Mouse (Mus musculus) left cerebral cortex, adult 2 months (tissue): ENCODE data around the gene Snai1. TPM values are rescaled to one million over a fixed set of nuclear protein-coding genes. Genes with fewer than 3 reads are reported as not detected.
A peak's percentile ranks its signal among the peaks of the same experiment; 100 is the strongest.

ENCODE experiments used
- DNase-seq, 2 experiments: peaks; one replicate each; pipeline ENCODE4 v3.0.0; 2021 to 2022; ENCODE audit warnings: low spot score in 2 of 2, mixed read lengths in 1 of 2; ENCODE audit errors: extremely low spot score in 1 of 2
- H3K27ac ChIP-seq: fragments of 200-600 bp; 2 replicates; pipeline ENCODE4 v1.8.1; 2022
- H3K4me3 ChIP-seq: fragments of 200-600 bp; 2 replicates; pipeline ENCODE4 v1.8.1; 2022
- CTCF ChIP-seq: fragments of 200-600 bp; IDR thresholded peaks from 2 replicates; pipeline ENCODE4 v1.8.1; 2022; ENCODE audit warnings: antibody characterized with exemption, mild to moderate bottlenecking, moderate library complexity
- intact Hi-C: fragments of 180-260 bp; cut with DNase I; formaldehyde crosslinking; loops from one replicate; pipeline ENCODE4 v1.15.1; 2025
- total RNA-seq, 2 experiments: library from RNA; stranded (reverse); gene quantifications; 2 replicates each; pipeline ENCODE4 v1.2.3; 2021

The Snai1 gene
- total RNA-seq, 2 experiments from 2014 or later = 0.56 to 0.70 TPM

DNA sequence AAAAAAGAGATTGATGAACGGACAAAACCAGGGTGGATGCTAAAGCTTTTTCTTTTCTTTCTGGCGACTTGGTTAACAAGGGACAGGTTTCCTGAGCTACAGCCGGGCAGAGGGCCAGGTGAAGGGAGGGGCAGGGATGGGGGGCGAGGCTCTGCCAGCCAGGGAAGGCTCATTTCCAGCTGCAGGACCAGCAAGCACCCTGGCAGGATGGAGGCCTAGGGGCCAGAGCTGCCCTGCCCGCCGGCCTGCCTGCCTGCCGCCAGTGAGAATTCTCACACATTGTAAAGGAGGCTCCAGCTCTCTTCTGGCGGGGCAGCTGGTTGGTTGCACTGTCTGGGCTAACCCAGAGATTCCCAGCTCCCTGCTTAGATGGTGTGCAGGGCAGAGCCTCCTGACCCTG is 24.1 kb downstream of the Snai1 start:
- no peak overlapping the region for H3K4me3 ChIP-seq
- intact Hi-C loops = no loop called here
- no peak for TF ChIP-seq CTCF
- H3K27ac ChIP-seq = no peak overlapping the region
- DNase-seq = no peak

DNA sequence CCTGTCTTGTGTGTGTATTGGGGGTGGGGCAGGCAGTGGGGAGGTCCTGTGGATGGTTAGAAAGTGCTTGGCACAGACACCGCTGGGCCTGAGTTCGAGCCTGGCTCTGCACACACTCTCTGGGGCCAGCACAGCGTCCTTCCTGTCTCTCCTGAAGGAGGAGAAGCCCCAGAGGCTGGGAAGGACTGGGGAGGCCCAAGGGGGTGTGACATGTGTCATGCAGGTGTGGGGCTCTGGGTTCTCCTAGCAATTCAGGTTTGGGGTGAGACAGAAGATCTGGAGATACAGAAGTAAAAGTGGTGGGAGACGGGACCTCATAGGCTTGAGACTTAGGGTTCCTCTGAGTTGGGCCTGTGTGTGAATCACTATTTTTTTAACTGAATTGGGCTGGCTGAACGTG is 25.0 kb downstream of the Snai1 start:
- Histone ChIP-seq H3K4me3 (no peak overlapping the region), H3K27ac (no peak overlapping the region)
- intact Hi-C loops = no loop called here
- no peak for DNase-seq
- TF ChIP-seq CTCF = no peak

DNA sequence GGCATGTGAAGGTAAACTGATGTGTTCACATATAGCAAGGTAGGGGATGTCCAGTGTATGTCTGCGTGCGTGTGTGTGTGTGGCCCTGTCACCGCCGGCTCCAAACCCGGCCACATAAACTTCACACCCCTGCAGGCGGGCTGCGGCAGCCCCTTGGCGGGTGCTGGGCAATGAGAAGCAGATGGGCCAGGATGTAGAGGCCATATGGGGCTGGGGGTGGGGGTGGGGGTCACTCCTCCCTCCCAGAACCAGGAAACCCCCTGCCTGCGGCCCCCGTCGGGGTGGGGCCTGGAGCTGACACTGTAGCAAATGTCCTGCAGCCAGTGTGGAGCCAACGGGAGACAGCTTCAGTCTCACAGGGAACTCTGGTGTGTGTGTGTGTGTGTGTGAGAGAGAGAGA is 25.7 kb downstream of the Snai1 start:
- H3K4me3 ChIP-seq = no peak overlapping the region
- no peak for DNase-seq
- no peak overlapping the region for H3K27ac ChIP-seq
- intact Hi-C loops = no loop called here
- TF ChIP-seq CTCF = no peak

DNA sequence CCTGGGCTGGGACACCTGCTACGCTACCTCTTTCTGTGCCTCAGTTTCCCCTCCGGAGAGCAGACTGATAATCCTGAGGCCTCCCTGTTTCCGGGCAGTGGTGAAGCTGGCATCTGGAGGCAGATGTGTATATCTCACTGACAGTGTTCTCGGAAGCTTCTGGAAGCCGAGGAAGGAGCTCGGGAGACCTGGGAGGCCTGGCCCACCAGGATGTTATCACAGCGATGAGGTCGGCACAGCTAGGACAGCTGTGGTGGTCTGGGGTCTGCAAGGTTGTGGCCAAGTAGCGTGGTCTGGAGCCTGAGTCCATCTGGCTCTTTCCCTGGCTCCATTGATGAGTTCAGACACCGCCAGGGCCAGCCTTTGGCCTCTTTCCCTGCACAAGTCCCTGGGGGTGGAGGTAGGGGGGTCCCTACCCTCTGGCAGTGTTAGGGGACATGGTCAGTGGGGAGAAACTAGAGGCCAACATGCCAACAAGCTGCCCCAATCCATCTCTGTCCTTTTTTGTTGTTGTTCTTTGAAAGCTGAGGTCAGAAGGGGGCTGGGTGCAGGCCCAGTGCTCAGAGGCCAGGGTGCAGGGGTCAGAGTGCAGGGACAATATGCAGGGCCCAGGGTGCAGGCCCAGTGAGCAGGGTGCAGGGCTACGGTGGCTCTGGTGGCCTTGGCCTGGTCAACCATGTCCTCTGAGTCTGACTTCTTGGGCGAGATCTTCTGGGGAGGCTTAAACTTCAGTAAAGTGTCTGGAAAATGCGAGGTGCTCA is 26.7 kb downstream of the Snai1 start:
- no peak for DNase-seq
- Histone ChIP-seq H3K27ac (no peak overlapping the region), H3K4me3 (no peak overlapping the region)
- no peak for TF ChIP-seq CTCF
- intact Hi-C loops = no loop called here

DNA sequence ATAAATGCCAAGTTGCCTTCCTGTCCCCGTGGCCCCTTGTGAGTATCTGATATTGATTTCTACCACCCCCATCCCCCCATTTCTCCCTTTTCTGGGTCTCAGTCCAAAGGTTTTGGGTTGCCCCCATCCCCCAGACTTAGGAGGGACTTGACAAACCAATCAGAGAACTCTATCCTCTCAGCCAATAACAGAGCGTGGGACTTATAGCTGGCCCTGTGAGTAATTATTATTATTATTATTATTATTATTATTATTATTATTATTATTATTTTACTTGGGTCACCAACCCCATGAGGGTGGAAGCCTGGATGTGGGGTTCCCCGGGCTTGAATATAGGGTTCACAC is 27.3 kb downstream of the Snai1 start:
- intact Hi-C loops = no loop called here
- no peak for DNase-seq
- H3K27ac ChIP-seq = no peak overlapping the region
- no peak for TF ChIP-seq CTCF
- H3K4me3 ChIP-seq = no peak overlapping the region

DNA sequence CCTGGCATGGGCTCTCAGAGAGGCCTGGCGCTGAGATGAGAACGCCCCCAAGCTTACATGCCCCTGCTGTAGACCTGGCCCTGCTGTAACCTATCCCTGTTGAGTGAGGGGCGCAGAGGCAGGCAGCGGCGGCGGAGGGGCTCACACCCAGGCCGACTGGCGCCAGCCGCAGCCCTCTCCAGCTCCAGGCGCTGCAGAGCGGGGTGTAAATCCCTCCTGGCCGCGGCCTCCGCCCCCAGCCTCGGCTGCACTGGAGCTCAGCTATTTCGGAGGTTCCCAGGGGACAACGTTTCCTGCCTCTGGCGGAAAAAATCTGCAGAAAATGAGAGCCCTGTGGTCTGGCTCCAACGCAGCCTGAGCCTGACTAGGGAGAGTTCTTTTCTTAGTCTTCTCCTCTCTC is 27.7 kb downstream of the Snai1 start:
- H3K4me3 ChIP-seq = 0 out of 2 replicates have a peak overlapping the region, but pooled peaks have one; percentile 13
- H3K27ac ChIP-seq = no peak overlapping the region
- DNase-seq = no peak
- intact Hi-C loops = no loop called here
- TF ChIP-seq CTCF = no peak; the same call in 1 of the 2 replicates

DNA sequence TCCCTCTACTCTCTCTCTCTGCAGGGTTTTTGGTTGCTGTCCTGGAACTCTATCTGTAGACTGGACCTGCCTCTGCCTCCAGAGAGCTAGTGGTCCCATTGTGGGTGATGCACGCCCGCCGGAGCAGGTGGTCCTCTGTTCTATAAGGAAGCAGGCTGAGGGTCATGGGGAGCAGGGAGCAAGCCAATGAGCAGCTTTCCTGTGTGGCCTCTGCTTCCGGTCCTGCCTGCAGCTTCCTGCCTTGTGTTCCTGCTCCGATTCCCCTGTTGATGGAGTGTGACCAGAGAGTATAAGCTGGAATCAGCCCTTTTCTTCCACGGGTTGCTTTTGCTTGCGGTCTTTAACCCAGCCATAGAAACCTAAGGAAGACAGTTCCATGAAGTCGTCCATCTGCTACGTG is 30.1 kb downstream of the Snai1 start:
- intact Hi-C loops = no loop called here
- DNase-seq = no peak
- H3K4me3 ChIP-seq = no peak overlapping the region
- no peak overlapping the region for H3K27ac ChIP-seq
- no peak for TF ChIP-seq CTCF

DNA sequence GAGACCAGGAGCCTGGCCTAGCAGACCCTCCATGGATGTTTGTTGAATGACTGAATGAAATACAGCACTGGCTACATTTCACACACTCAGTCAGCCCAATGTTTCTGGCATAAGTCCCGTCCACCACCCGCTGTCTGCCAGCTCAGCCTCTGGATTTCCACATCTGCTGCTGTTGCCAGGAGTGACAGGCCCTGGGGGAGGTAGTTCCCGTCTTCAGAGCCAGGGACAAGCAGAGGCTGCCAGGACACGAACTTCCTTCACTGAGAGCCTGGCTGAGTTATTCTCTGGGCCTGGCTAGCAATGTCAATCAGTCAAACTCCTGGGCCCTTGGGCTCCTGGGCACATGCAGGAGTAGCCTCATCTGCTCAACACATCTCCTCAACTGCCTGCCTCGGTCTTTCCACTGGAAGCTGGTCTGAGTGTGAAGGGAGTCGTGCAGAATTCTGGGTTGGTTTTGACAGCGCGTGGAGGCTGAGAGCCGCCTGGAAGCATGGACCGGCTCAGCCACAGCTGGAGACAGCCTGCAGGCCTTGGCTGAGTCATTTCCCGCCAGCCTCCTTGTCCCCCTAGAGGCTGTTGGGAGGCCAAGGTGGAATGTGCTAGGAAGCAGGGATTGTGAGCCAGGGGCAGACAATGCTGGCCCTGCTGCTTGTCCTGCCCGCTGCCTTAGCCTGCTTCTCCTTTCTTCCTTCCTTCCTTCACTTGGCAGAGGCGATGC is 32.1 kb downstream of the Snai1 start:
- TF ChIP-seq CTCF = no peak
- intact Hi-C loops = no loop called here
- no peak overlapping the region for H3K27ac ChIP-seq

DNA sequence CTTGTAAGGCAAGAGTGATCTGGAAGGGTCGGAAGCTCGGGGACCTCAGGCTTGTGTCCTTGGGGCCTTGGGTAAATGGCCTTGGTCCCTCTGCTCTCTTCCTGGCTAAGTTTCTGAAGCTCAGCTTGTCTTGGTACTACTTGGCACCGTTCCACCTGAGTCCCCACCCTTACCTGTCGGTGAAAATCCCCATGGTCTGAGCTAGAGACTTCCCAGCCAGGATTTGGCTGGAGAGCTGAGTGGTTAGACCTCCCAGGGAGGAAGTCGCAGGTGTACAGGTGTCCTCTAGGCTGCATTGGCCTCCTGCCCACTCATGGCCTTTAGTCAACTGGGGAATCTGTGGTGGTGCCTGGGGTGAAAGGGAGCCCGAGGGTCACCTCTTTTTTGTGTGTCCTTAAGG is 32.8 kb downstream of the Snai1 start:
- no peak for DNase-seq
- Histone ChIP-seq H3K27ac (no peak overlapping the region), H3K4me3 (no peak overlapping the region)
- intact Hi-C loops = no loop called here
- no peak for TF ChIP-seq CTCF

More for the DNA sequence above, 32.1 kb downstream of the Snai1 start:
- no peak overlapping the region for H3K4me3 ChIP-seq
- DNase-seq = peak in 1 of 2 experiments; percentile 27

DNA sequence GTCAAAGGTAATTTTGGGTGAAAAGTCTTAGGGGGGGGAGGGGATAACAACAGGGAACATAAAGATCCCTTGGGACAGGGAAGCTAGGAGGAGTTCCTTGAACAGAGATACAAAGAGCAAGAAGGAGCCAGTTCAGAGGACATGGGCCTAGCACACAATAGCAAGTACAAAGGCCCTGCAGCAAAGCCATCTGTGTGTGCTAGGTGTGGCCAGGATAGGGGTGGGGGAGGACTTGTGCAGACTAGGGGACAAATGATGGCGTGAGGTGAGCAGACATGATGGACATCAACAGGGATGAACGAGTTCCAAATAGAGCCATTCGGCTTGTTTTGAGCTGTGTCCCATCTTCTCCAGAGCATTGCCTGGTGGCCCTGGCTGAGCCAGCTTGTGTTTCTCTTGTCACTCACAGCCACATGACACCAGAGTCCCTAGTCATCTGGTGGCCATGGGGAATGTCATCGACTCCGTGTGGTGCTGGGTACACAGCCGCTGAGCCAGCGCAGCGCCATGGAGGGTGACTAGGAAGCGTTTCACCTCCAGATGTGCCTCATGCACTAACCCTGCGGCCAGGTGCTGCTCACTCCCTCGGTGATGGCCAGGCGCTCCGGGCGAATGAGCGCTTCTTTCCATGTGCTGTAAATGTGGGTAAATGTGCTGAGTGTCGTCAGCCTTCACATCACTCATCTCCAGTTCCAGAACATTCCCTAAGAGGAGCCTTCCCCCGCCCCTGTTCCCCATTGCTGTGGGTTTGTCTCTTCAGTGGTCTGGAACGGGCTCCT is 33.6 kb downstream of the Snai1 start:
- Histone ChIP-seq H3K27ac (no peak overlapping the region), H3K4me3 (no peak overlapping the region)
- no peak for TF ChIP-seq CTCF
- no peak for DNase-seq
- intact Hi-C loops = no loop called here

DNA sequence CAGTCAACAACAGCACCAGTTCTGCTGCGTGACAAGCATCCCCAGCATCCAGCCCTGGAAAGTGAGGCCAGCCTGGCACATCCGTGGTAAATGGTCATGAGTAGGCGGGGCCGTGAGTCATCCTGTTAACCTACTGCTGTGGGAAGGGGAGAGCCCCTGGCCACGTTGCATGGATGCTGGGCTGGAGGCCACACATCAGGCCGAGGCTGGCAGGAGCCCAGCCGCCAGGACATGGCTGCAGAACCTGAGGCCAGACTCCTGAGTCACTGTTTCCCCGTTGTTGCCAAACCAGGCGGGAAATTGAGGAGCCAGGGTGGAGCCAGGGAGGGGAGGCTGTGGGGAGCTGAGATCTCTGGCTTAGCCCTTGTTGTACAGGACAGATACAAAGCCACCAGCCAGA is 36.8 kb downstream of the Snai1 start:
- Histone ChIP-seq H3K27ac (no peak overlapping the region), H3K4me3 (no peak overlapping the region)
- no peak for TF ChIP-seq CTCF
- intact Hi-C loops = no loop called here
- DNase-seq = no peak

DNA sequence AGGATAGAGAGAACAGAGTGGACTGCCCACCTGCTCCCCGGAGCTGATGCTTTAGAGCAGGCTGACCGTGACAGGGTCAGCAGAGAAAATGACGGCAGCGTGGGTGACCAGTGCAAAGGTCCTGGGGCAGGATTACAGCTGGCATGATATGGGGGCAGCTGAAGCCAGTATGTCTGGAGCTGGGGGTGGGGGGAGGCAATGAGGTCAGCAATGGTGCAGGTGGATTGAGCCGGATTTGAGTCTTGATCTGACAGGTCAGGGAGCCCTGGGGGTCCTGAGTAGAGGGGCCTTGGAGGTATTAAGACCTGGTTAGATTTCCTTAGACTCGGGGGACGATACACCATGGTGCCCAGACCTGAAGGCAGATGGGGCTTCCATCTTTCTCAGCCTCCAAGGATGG is 37.6 kb downstream of the Snai1 start:
- H3K4me3 ChIP-seq = no peak overlapping the region
- no peak for DNase-seq
- no peak for TF ChIP-seq CTCF
- H3K27ac ChIP-seq = no peak overlapping the region
- intact Hi-C loops = no loop called here
